Mouse (Mus musculus): Measurements from ENCODE around the gene Comtd1. TPM values are rescaled to one million over a fixed set of nuclear protein-coding genes. Genes with fewer than 3 reads are reported as not detected.

Gene Comtd1
- polyA plus RNA-seq, 1 experiment from 2014 or later: 38.8 TPM

DNA sequence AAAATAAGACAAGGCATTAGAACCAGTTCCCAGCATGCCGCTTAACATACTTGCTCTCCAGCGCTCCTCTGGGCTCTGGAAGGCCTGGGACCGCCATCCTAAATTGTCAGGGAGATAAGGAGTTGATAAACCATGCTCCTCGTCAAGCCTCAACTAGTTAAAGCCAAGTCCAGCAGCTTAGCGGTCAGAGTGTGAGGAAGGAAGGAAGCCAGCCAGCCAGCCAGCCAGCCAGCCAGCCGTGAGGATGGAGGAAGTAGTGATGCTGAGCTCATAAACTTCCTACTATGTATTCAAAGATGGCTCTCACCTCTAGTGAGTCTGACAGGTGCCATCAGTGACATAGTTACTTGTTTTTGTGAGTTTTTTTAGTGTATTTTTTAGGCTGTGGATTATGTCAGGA lies 5.5 kb downstream of the Comtd1 start:
- ATAC-seq (ENCODE audit: low FRiP score, low TSS enrichment): no peak
- Histone ChIP-seq H3K4me2 (ENCODE audit: low read length) (no peak overlapping the region), H3K27ac (replicated peaks; ENCODE audit: low read depth, low read length) (no peak overlapping the region)

DNA sequence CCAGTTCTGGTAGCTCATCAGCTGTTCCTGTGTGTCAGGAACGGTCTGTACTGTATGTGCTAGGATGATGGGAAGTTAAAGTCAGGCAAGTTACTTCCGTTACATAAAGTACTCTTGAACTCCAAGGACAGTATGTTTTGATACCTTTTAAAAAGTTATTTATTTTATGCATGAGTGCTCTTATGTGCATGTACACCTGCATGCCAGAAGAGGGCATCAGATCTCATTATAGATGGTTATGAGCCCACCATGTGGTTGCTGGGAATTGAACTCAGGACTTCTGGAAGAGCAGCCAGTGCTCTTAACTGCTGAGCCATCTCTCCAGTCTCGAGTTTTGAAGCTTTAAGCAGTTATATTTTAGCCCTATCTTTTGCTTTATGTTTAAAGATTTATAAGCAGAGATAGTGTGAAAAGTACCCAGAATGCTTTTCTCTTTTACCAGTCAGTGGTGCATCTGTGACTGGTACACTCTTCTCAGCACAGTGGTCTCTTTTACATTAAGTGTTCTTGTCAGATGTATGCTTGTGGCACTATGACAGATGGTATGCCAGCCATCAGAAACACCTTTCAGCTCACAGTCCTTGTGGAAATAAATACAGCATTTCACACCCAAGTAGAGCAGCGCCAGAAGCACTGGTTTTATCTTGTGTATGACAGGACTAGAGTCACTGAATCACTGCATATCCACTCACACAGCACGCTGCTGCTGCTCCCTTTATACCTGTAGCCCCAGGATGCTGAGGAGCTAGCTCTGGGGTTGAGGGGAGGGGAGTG lies 6.8 kb downstream of the Comtd1 start:
- H3K9ac ChIP-seq (replicated peaks; ENCODE audit: low read length): no peak overlapping the region
- no peaks in the 10 kb centered on the region for H3K27me3 ChIP-seq (ENCODE audit: control insufficient read depth, insufficient read depth, low read length)
- DNase-seq (no peak), ATAC-seq (ENCODE audit: low FRiP score, low TSS enrichment) (no peak)
- 95% methylated on average over 5 of the region's 5 CpGs for WGBS
- H3K27ac ChIP-seq (replicated peaks; ENCODE audit: low read depth, low read length): no peak overlapping the region
- peaks cover under 1% of the 10 kb centered on the region; the same call in 1 of the 2 replicates for H3K4me1 ChIP-seq (ENCODE audit: control insufficient read depth, insufficient read depth, low read length)
- peaks cover 93% of the 10 kb centered on the region for H3K36me3 ChIP-seq (ENCODE audit: control insufficient read depth, insufficient read depth, low read length)
- H3K9me3 ChIP-seq (ENCODE audit: control insufficient read depth, low read length): no peaks in the 10 kb centered on the region
- H3K4me2 ChIP-seq (ENCODE audit: low read length): no peak overlapping the region
- H3K4me3 ChIP-seq (replicated peaks; ENCODE audit: low read depth, low read length): no peak overlapping the region

More for the DNA sequence above, 5.5 kb downstream of the Comtd1 start:
- H3K36me3 ChIP-seq (ENCODE audit: control insufficient read depth, insufficient read depth, low read length): peaks cover 80% of the 10 kb centered on the region
- H3K4me3 ChIP-seq (replicated peaks; ENCODE audit: low read depth, low read length): no peak overlapping the region
- no peak overlapping the region for H3K9ac ChIP-seq (replicated peaks; ENCODE audit: low read length)
- H3K27me3 ChIP-seq (ENCODE audit: control insufficient read depth, insufficient read depth, low read length): no peaks in the 10 kb centered on the region
- 88% methylated on average over 6 of the region's 6 CpGs for WGBS
- H3K9me3 ChIP-seq (ENCODE audit: control insufficient read depth, low read length): no peaks in the 10 kb centered on the region
- peaks cover 9% of the 10 kb centered on the region; the same call in 1 of the 2 replicates for H3K4me1 ChIP-seq (ENCODE audit: control insufficient read depth, insufficient read depth, low read length)
- DNase-seq: no peak

DNA sequence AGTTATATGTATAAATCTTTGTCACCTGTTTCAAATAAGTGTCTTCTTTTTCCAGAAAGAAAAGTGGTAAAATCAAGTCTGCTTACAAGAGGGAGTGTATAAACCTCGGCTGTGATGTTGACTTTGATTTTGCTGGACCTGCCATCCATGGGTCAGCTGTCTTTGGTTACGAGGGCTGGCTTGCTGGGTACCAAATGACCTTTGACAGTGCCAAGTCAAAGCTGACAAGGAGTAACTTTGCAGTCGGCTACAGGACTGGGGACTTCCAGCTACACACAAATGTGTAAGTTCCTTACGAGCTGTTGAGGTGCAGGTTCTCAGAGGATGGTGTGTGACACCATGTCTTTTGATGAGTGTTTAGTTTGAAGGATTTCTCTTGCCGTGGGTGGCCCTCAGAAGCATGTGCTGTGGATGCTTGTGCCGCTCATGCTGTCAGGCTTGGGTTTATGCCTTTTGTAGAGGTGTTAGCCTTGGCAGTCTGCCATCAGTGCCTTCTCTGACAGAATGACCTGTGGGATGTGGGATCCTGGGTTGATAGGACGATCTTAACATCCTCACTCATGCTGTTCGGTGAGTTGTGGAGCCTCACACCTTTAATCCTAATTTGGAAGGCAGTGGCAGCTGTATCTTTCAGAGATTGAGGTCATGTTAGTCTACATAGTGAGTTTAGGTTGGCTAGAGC lies 10.3 kb downstream of the Comtd1 start:
- no peak overlapping the region for H3K9ac ChIP-seq (replicated peaks; ENCODE audit: low read length)
- no peak overlapping the region for H3K4me2 ChIP-seq (ENCODE audit: low read length)
- H3K27me3 ChIP-seq (ENCODE audit: control insufficient read depth, insufficient read depth, low read length): no peaks in the 10 kb centered on the region
- H3K9me3 ChIP-seq (ENCODE audit: control insufficient read depth, low read length): no peaks in the 10 kb centered on the region
- H3K4me3 ChIP-seq (replicated peaks; ENCODE audit: low read depth, low read length): no peak overlapping the region
- ATAC-seq (ENCODE audit: low FRiP score, low TSS enrichment) (no peak), DNase-seq (no peak)
- H3K27ac ChIP-seq (replicated peaks; ENCODE audit: low read depth, low read length): no peak overlapping the region
- H3K4me1 ChIP-seq (ENCODE audit: control insufficient read depth, insufficient read depth, low read length): no peaks in the 10 kb centered on the region
- WGBS: 86% methylated on average over 8 of the region's 8 CpGs
- peaks cover 81% of the 10 kb centered on the region for H3K36me3 ChIP-seq (ENCODE audit: control insufficient read depth, insufficient read depth, low read length)

DNA sequence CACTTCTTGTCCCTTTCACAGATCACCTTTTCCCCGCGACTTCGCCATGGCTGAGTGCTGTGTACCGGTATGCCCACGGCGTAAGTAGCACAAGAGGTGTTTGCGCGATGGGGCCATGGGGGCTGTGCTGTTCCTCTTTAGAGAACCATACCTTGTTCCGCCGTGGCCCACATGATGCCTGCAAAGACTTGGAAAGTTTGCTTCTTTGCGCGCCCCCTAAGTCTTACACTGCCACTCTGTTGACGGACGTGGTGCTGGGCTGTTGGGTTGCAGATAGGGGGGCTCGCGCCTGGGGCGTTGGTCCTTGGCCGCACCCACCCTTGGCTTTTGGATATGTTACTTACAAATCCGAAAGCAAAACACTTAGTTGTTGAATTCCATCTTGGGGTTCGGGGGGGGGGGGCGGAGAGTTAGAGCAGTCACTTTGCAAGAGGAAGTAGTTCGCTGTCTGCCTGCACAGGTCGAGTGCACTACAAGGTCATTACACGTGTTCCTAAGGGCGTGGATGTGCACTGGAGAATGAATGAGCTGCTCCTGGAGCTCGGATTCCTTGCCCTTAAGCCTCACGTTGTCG lies 16.9 kb downstream of the Comtd1 start:
- DNase-seq: no peak
- under 1% methylated on average over 28 of the region's 28 CpGs for WGBS
- H3K27me3 ChIP-seq (ENCODE audit: control insufficient read depth, insufficient read depth, low read length): no peaks in the 10 kb centered on the region
- peak overlapping the region; percentile 90 for H3K4me3 ChIP-seq (replicated peaks; ENCODE audit: low read depth, low read length)
- ATAC-seq (ENCODE audit: low FRiP score, low TSS enrichment): no peak
- peak overlapping the region; percentile 87 for H3K4me2 ChIP-seq (ENCODE audit: low read length)
- H3K36me3 ChIP-seq (ENCODE audit: control insufficient read depth, insufficient read depth, low read length): peaks cover 19% of the 10 kb centered on the region
- H3K27ac ChIP-seq (replicated peaks; ENCODE audit: low read depth, low read length): peak overlapping the region; percentile 96
- H3K4me1 ChIP-seq (ENCODE audit: control insufficient read depth, insufficient read depth, low read length): peaks cover 16% of the 10 kb centered on the region; the same call in 1 of the 2 replicates
- peak overlapping the region; percentile 94 for H3K9ac ChIP-seq (replicated peaks; ENCODE audit: low read length)
- H3K9me3 ChIP-seq (ENCODE audit: control insufficient read depth, low read length): no peaks in the 10 kb centered on the region

DNA sequence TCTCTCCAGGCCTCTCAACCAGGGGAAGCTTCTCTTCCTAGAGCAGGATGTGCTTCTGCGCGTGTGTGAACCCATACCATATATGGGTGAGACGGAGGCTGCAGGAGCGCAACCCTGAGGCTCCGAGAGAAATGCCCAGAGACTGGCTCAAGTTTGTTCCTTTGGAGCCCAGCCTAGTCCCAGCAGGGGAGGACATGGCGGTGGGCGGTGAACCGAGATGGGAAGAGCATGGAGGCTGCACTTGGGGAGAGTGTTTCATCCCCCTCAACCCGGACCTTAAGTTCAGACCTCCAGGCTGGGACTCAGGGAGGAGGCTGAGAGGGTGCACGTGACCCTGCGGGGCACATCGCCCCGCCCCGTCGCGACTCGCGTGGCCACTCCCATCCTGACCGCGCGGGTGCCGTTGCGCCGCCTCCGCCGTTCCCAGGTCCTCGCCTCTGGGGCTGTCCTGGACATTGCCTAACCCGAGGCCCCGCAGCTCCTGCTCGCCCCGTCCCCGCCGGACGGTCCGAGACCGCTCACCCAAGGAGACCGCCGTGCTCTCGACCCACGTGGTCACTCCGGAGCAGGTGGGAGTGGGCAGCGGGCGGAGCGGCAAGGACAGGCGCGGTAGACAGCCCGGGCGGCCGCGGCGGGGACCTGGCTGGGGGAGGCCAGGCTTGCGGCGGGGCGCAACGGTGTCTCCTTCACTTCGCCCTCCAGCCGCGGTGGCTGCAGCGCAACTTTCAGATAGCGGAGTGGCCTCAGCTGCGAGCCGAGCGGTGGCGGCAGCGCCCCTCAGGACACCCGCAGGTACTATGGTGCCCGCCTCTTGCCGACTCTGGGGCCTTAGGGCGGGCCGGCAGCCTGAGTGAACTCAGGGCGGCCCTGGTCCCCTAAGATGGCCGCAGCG lies 17.7 kb downstream of the Comtd1 start:
- Histone ChIP-seq H3K9ac (replicated peaks; ENCODE audit: low read length) (peak overlapping the region; percentile 94), H3K36me3 (ENCODE audit: control insufficient read depth, insufficient read depth, low read length) (peaks cover 15% of the 10 kb centered on the region; the same call in 1 of the 2 replicates), H3K4me2 (ENCODE audit: low read length) (peak overlapping the region; percentile 87), H3K27ac (replicated peaks; ENCODE audit: low read depth, low read length) (peak overlapping the region; percentile 96), H3K4me3 (replicated peaks; ENCODE audit: low read depth, low read length) (peak overlapping the region; percentile 90), H3K27me3 (ENCODE audit: control insufficient read depth, insufficient read depth, low read length) (no peaks in the 10 kb centered on the region), H3K4me1 (ENCODE audit: control insufficient read depth, insufficient read depth, low read length) (peaks cover 16% of the 10 kb centered on the region; the same call in 1 of the 2 replicates), H3K9me3 (ENCODE audit: control insufficient read depth, low read length) (no peaks in the 10 kb centered on the region)
- ATAC-seq (ENCODE audit: low FRiP score, low TSS enrichment) (peak; percentile 98), DNase-seq (peak; percentile 97)
- WGBS: under 1% methylated on average over 73 of the region's 73 CpGs

DNA sequence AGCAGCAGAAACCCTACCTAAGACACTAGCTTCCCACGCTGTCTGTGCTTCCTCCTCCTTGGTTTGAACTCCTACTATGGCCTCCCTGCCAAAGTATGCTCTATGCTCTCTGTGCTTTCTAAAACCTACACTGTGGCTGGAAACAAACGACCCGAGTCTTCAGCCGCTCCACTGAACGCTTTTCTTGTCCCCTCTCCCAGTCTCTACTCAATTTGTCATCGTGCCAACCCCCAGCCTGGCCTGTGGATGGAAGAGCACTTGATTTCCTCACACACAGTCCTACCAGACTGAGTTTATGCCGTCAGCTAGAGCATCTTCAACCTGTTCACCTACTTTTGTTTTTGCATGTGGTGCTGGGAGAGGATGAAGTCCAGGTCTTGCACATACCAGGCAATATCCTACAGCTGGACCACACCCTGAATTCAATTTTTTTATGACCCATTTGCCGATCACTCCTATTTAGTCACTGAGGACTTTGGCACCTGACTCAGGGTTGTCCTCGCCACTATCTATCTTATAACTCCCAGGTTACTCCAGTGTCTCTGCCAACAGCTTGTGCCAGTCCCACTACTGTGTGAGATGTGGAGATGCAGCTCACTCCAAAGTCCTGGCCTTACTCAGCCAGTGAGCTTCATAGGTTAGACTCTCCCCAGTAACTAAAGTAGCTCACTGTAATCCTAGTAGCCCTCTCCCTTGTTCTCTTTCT lies 22.8 kb downstream of the Comtd1 start:
- DNase-seq: no peak
- Histone ChIP-seq H3K27ac (replicated peaks; ENCODE audit: low read depth, low read length) (no peak overlapping the region), H3K4me3 (replicated peaks; ENCODE audit: low read depth, low read length) (no peak overlapping the region), H3K36me3 (ENCODE audit: control insufficient read depth, insufficient read depth, low read length) (no peaks in the 10 kb centered on the region), H3K9ac (replicated peaks; ENCODE audit: low read length) (no peak overlapping the region), H3K4me1 (ENCODE audit: control insufficient read depth, insufficient read depth, low read length) (0 out of 2 replicates have a peak, but pooled peaks cover 5% of the 10 kb centered on the region), H3K4me2 (ENCODE audit: low read length) (no peak overlapping the region), H3K27me3 (ENCODE audit: control insufficient read depth, insufficient read depth, low read length) (no peaks in the 10 kb centered on the region), H3K9me3 (ENCODE audit: control insufficient read depth, low read length) (no peaks in the 10 kb centered on the region)
- no peak for ATAC-seq (ENCODE audit: low FRiP score, low TSS enrichment)
- 86% methylated on average over 9 of the region's 9 CpGs for WGBS

DNA sequence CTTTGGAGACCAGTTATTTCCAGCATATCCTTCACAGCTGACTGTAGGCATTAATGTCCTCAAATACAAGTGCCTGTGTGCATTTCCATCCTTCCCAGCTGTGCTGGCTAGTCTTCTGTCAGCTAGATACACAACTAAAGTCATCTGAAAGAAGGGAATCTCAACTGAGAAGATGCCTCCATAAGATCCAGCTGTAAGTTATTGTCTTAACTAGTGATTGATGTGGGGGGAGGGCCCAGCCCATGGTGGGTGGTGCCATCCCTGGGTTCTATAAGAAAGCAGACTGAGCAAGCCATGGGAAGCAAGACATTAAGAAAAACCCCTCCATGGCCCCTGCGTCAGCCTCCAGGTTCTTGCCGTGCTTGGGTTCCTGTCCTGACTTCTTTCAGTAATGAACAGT lies 23.8 kb downstream of the Comtd1 start, which contains the start of gene Vdac2:
Gene Vdac2, plus strand, starts transcription at position 301 of the 400 bp plus-strand sequence.
- Histone ChIP-seq H3K36me3 (ENCODE audit: control insufficient read depth, insufficient read depth, low read length) (no peaks in the 10 kb centered on the region), H3K4me3 (replicated peaks; ENCODE audit: low read depth, low read length) (no peak within 1 kb of the TSS), H3K4me1 (ENCODE audit: control insufficient read depth, insufficient read depth, low read length) (no peaks in the 10 kb centered on the region), H3K4me2 (ENCODE audit: low read length) (no peak within 1 kb of the TSS), H3K9ac (replicated peaks; ENCODE audit: low read length) (no peak within 1 kb of the TSS), H3K27me3 (ENCODE audit: control insufficient read depth, insufficient read depth, low read length) (no peaks in the 10 kb centered on the region), H3K9me3 (ENCODE audit: control insufficient read depth, low read length) (no peaks in the 10 kb centered on the region), H3K27ac (replicated peaks; ENCODE audit: low read depth, low read length) (no peak within 1 kb of the TSS)
- ATAC-seq (ENCODE audit: low FRiP score, low TSS enrichment) (no peak), DNase-seq (no peak)
- WGBS: 88% methylated on average over 2 of the region's 2 CpGs

Data from midbrain, embryonic 14.5 days (tissue).